Mouse (Mus musculus): ENCODE measurements around the gene Lcn6.

The Lcn6 gene

GRCm38 (mm10) chr2:25676486-25676885 lies at the start of gene Lcn6:
Gene Lcn6, plus strand, starts transcription at chr2:25676786.
- no peak for DNase-seq

DNA sequence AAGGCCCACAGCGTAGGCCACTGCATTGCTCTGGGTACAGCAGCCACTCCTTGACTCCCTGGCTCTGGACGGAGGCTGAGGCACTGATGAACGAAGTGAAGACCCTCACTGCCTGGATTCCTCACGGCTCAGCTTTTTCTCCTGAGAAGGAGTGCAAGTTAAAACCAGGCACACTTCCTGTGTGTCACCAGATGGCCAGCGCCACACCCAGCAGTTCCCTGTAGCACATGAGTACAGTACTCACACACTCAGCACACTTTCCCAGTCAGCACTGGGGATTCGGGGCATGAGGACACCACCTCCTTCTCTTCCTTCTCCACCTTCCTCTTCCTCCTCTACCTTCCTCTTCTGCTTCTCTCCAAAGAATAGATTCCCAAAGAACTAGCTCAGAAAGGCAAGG lies 48.8 kb upstream of the Lcn6 start, which contains the start of gene Fcna:
TSS of gene Fcna (minus strand) at position 220 of the 400 bp plus-strand sequence.
- DNase-seq, result peak; percentile 94

GRCm38 (mm10) chr2:25628738-25629137 lies 47.8 kb upstream of the Lcn6 start:
- peak; percentile 95 for DNase-seq

GRCm38 (mm10) chr2:25633616-25634015 lies 43.0 kb upstream of the Lcn6 start:
- DNase-seq, result no peak

- no peak for DNase-seq
These were observed 42.5 kb upstream of the Lcn6 start for GRCm38 (mm10) chr2:25634046-25634445.

- no peak for DNase-seq
These were observed 36.7 kb upstream of the Lcn6 start for GRCm38 (mm10) chr2:25639890-25640289.

DNA sequence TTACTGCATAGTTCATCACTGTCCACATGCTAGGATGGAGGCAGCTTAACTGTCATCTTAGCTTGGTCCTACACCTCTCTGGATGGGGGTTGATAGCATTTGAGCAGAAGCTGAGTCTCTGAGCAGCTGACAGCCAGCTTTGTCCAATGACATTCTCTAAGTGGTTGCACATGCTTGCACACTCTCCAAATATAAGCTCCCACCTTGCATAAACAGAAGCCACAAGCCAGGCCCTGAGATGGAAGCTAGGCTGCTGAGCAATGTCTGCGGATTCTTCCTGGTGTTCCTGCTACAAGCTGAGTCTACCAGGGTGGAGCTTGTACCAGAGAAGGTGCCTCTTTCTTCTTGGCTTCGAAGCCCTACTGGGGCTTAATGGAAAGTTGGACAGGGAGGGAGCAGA lies 23.7 kb upstream of the Lcn6 start, which contains the start of gene Lcn8:
TSS of gene Lcn8 (plus strand) at position 219 of the 400 bp plus-strand sequence.
- peak; percentile 81 for DNase-seq

GRCm38 (mm10) chr2:25654502-25654901 lies 22.1 kb upstream of the Lcn6 start:
- peak; percentile 73 for DNase-seq

- peak; percentile 94 for DNase-seq
These were observed 19.9 kb upstream of the Lcn6 start for GRCm38 (mm10) chr2:25656691-25657090.

DNA sequence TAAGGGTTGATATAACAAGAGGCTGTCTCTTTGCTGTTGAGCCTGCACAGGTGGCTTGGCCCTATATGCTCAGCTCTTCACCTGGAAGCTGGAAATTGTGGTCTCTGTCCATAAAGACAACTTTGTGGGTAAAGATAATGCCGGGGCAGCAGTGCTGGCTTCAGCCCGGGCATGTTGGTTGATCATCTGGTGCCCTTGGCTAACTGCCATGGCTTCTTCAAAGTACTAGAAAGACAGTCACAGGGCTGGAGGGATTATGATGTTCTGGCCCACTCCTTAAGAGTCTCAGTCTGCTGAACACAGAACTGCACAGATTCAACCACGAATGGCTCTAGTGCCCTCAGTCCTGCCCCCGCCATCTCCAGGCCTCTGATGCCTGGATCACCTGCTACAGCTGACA lies 19.3 kb upstream of the Lcn6 start:
- peak; percentile 84 for DNase-seq

GRCm38 (mm10) chr2:25657652-25658051 lies 18.9 kb upstream of the Lcn6 start, which contains the start of gene Lcn5:
Gene Lcn5, plus strand, starts transcription at chr2:25657952.
- DNase-seq, result no peak

GRCm38 (mm10) chr2:25660279-25660678 lies 16.3 kb upstream of the Lcn6 start:
- DNase-seq, result peak; percentile 93

DNA sequence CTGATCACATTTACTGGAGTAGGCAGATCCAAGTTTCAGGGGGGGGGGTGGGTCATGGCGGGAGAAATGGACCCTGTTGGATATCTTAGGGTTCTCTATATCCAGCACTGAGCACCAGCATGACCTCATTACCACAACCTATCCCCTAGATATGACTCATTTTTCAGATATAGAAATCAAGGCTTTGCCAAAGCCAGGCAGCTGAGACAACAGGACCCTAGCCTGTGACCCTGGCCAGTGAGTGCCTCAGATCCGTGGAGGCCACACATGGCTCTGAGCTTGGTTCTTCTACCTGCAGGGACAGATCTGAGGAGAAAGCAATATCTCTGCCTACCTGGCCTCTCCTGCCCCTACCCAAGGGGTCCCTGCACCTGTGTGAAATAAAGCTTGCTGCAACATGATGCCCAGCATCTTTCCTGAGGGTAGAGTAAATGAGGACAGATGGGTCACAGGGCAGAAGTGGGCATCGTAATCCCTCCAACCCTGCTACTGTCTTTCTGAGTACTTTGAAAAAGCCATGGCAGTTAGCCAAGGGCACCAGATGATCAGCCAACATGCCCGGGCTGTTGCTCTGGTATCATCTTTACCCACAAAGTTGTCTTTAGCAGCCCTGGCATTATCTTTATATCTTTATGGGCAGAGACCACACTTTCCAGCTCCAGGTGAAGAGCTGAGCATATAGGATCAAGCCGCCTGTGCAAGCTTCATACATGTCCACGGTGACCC lies 15.2 kb upstream of the Lcn6 start:
- DNase-seq, result peak; percentile 78

DNA sequence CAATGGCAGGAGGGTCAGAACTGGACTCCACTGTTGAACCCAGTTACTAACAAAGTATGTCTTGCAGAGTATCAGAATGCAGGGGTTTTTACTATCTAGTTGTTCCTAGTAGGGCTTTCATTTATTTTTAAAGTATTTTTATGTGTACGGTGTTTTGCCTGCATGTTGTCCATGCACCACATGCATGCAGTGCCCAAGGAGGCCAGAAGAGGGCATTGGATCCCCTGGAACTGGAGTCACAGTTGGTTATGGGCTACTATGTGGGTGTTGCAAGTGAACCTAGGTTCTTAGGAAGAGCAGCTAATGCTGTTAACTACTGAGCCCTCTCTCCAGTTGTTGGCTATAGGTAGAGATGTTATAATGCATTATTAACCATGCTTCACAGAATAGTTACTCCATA lies 13.1 kb upstream of the Lcn6 start:
- peak; percentile 86 for DNase-seq

- DNase-seq, result peak; percentile 30
These were observed 12.5 kb upstream of the Lcn6 start for GRCm38 (mm10) chr2:25664125-25664524.

DNA sequence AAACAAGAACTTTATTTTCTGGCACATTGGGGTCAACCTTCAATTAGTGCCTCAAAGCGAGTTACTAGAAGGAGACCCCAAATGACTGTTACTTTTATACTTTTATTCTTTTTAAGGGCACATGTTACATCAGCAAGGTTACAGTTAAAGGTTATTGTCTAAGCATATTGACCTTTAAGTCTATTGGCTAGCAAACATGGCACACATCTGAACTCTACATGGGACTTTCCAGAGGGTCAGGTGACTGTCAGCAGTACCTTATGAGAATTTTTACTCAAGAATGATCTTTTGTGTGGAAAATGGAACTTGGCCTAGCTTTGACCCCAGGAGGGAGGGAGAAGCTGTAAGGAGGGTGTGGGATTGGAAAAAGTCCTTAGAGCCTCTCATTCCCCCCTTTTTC lies 10.1 kb upstream of the Lcn6 start:
- no peak for DNase-seq

DNA sequence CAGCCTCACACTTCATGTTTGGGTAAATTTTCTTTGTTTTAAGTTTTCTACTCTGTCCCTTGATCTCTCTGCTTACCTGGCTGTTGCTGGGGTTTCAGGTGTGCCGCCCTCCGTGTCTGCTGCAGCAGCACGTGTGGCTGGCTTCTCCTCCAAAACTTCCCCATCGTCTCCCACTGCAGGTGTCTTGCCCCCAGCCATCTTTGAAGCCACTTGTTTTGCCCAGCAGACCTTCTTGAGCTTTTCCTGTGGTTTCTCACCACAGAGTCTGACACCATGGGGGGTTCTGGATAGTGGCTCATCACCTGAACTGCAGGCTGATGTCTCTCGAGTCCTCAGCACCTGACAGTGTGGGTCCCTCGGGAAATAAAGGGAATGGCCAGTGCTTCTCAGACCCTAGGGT lies 3.0 kb downstream of the Lcn6 start:
- DNase-seq, result no peak

GRCm38 (mm10) chr2:25682426-25682825 lies 5.8 kb downstream of the Lcn6 start, which contains the start of gene Lcn10:
Gene Lcn10, plus strand, starts transcription at chr2:25682726.
- DNase-seq, result peak; percentile 60

DNA sequence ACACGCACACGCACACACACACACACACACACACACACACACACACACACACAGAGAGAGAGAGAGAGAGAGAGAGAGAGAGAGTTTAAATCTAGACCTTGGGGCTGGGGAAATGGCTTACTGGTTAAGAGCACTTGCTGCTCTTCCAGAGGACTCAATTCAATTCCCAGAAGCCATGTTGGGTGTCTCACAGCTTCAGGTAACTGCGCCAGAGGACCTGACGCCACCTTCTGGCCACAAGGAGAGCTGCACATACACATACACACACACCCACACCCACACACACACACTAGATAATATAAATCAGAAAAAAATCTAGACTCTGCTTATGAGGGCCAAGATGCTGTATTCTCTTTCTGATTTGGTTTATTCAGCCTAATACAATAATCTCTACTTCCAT lies 10.4 kb downstream of the Lcn6 start:
- peak; percentile 1 for DNase-seq

DNA sequence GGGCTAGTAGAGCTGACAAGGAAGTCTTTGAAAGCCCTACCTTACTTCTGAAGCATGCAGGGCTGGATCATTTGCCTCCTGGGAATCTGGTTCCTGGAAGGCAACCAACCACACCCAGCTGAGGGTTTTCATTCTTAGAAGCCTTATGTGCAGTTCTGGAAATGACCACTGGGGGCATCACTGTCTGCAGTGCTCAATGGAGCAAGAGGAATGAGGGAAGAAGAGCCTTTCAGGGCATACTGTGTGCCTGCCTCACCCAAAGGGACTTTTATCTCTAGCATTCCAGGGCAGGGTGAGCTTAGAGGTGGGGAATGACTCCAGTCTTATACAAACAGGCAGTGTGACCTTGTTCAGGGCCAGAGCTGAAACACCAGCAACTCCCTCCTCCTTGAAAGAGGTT lies 18.0 kb downstream of the Lcn6 start:
- peak; percentile 92 for DNase-seq

DNA sequence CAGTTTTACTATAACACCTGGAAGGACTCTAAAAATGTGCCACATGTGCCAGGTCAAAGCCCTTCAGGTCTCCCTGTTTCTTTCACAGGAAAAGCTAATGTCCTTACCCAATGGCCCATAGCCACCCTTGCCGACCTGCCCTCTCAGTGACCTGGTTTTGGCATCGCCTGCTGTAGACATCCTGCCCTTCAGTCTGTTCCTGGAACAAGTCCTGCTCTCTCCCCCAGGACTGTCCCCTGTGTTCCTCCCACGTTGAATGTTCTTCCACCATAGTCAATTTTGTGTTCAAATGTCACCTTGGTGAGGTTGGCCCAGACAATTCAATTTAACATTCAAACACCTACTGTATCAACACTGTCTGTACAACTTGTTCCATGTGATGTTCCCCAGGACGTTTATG lies 20.4 kb downstream of the Lcn6 start:
- peak; percentile 80 for DNase-seq

DNA sequence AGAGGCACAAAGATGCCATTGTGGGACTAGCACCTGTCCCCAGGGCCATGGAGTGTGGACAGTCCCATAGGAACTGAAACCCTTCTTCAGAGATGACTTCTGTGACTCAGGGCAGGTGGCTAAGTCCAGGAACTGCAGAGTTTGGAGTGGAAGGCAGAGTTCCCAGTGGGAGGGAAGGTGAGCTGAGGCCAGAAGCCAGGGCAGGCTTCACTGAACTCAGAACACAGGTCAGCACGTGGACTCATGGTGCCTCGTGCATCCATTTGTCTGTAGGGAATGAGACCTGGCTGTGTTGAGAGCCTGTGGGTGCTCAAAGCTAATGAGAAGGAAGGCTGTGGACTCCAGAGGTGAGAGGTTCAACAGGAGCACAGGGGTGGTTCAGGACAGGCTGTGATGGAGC lies 22.1 kb downstream of the Lcn6 start:
- DNase-seq, result no peak

GRCm38 (mm10) chr2:25699743-25700142 lies 23.2 kb downstream of the Lcn6 start, which contains the start of gene Obp2a:
Gene Obp2a, plus strand, starts transcription at chr2:25700043.
- DNase-seq, result peak; percentile 39

- peak; percentile 93 for DNase-seq
These were observed 24.4 kb downstream of the Lcn6 start for GRCm38 (mm10) chr2:25701001-25701400.

- DNase-seq, result peak; percentile 70
These were observed 27.1 kb downstream of the Lcn6 start for GRCm38 (mm10) chr2:25703706-25704105.
